Mouse (Mus musculus) erythroblast, embryonic 14.5 days (primary cell): Measurements from ENCODE around the gene Actn4. TPM values are rescaled to one million over a fixed set of nuclear protein-coding genes. Genes with fewer than 3 reads are reported as not detected.

Source experiments
- H3K27me3 ChIP-seq: 2 replicates; pipeline ENCODE4 v1.6.1; 2012; ENCODE audit warnings: inconsistent platforms; ENCODE audit not compliant: control insufficient read depth
- H3K36me3 ChIP-seq: 2 replicates; pipeline ENCODE4 v1.6.1; 2012; ENCODE audit warnings: mild to moderate bottlenecking, inconsistent platforms; ENCODE audit not compliant: control insufficient read depth
- H3K4me1 ChIP-seq: 2 replicates; pipeline ENCODE4 v1.6.1; 2012; ENCODE audit warnings: inconsistent platforms; ENCODE audit not compliant: control insufficient read depth
- H3K4me3 ChIP-seq: replicated peaks from 2 replicates; pipeline ENCODE3; 2012; ENCODE audit warnings: moderate library complexity, mild to moderate bottlenecking, inconsistent platforms
- H3K9me3 ChIP-seq: 2 replicates; pipeline ENCODE4 v1.6.1; 2012; ENCODE audit warnings: low read length, inconsistent platforms, mixed read lengths; ENCODE audit not compliant: control insufficient read depth
- GATA1 ChIP-seq: IDR thresholded peaks from 2 replicates; pipeline ENCODE4 v1.6.1; 2012; ENCODE audit warnings: low read length, inconsistent platforms, mixed read lengths
- TAL1 ChIP-seq: IDR thresholded peaks from 3 replicates; pipeline ENCODE4 v1.6.1; 2012; ENCODE audit warnings: low read length, inconsistent platforms, mixed read lengths
- polyA plus RNA-seq: library from polyadenylated mRNA; stranded (reverse); fragments of >175 nt; gene quantifications from 2 replicates; pipeline ENCODE4 v1.2.3, GENCODE M21; 2012

The Actn4 gene
- polyA plus RNA-seq, 1 experiment, result 86.9 TPM

GRCm38 (mm10) chr7:28921722-28922465 lies 40.2 kb downstream of the Actn4 start:
- Histone ChIP-seq H3K4me1 (peaks cover 61% of the 10 kb centered on the region), H3K27me3 (no peaks in the 10 kb centered on the region), H3K36me3 (peaks cover 97% of the 10 kb centered on the region), H3K9me3 (no peaks in the 10 kb centered on the region), H3K4me3 (no peak overlapping the region)
- TF ChIP-seq GATA1 (no peak), TAL1 (no peak)

GRCm38 (mm10) chr7:28921178-28921577 lies 41.0 kb downstream of the Actn4 start:
- TF ChIP-seq GATA1 (no peak), TAL1 (no peak)
- no peak overlapping the region for H3K4me3 ChIP-seq
- no peaks in the 10 kb centered on the region for H3K27me3 ChIP-seq
- peaks cover 98% of the 10 kb centered on the region for H3K36me3 ChIP-seq
- H3K9me3 ChIP-seq, result no peaks in the 10 kb centered on the region
- H3K4me1 ChIP-seq, result peaks cover 59% of the 10 kb centered on the region

- H3K27me3 ChIP-seq, result no peaks in the 10 kb centered on the region
- peaks cover 47% of the 10 kb centered on the region for H3K4me1 ChIP-seq
- no peak overlapping the region for H3K4me3 ChIP-seq
- peaks cover 99% of the 10 kb centered on the region for H3K36me3 ChIP-seq
- no peaks in the 10 kb centered on the region for H3K9me3 ChIP-seq
- TF ChIP-seq TAL1, result no peak
- no peak for TF ChIP-seq GATA1
Measured at GRCm38 (mm10) chr7:28919815-28920214, 42.3 kb downstream of the Actn4 start.

GRCm38 (mm10) chr7:28918540-28918939 lies 43.6 kb downstream of the Actn4 start:
- no peak overlapping the region for H3K4me3 ChIP-seq
- TF ChIP-seq TAL1 (no peak), GATA1 (no peak)
- peaks cover 99% of the 10 kb centered on the region for H3K36me3 ChIP-seq
- peaks cover 37% of the 10 kb centered on the region for H3K4me1 ChIP-seq
- H3K27me3 ChIP-seq, result no peaks in the 10 kb centered on the region
- no peaks in the 10 kb centered on the region for H3K9me3 ChIP-seq

GRCm38 (mm10) chr7:28917503-28918426 lies 44.4 kb downstream of the Actn4 start:
- TF ChIP-seq GATA1, result no peak
- no peak for TF ChIP-seq TAL1
- Histone ChIP-seq H3K9me3 (no peaks in the 10 kb centered on the region), H3K4me3 (no peak overlapping the region), H3K27me3 (no peaks in the 10 kb centered on the region), H3K36me3 (peaks cover 100% of the 10 kb centered on the region), H3K4me1 (peaks cover 32% of the 10 kb centered on the region)

- H3K4me1 ChIP-seq, result peaks cover 21% of the 10 kb centered on the region
- H3K4me3 ChIP-seq, result no peak overlapping the region
- H3K27me3 ChIP-seq, result no peaks in the 10 kb centered on the region
- H3K36me3 ChIP-seq, result peaks cover 100% of the 10 kb centered on the region
- no peak for TF ChIP-seq TAL1
- TF ChIP-seq GATA1, result no peak
- no peaks in the 10 kb centered on the region for H3K9me3 ChIP-seq
Measured at GRCm38 (mm10) chr7:28916491-28916890, 45.6 kb downstream of the Actn4 start.

GRCm38 (mm10) chr7:28913171-28913570 lies 49.0 kb downstream of the Actn4 start:
- H3K9me3 ChIP-seq, result no peaks in the 10 kb centered on the region
- peaks cover 100% of the 10 kb centered on the region for H3K36me3 ChIP-seq
- no peak overlapping the region for H3K4me3 ChIP-seq
- no peak for TF ChIP-seq TAL1
- no peak for TF ChIP-seq GATA1
- peaks cover 2% of the 10 kb centered on the region; the same call in 1 of the 2 replicates for H3K4me1 ChIP-seq
- H3K27me3 ChIP-seq, result no peaks in the 10 kb centered on the region

GRCm38 (mm10) chr7:28911632-28912031 lies 50.5 kb downstream of the Actn4 start:
- no peaks in the 10 kb centered on the region for H3K27me3 ChIP-seq
- no peaks in the 10 kb centered on the region for H3K9me3 ChIP-seq
- TF ChIP-seq GATA1 (no peak), TAL1 (no peak)
- no peaks in the 10 kb centered on the region for H3K4me1 ChIP-seq
- H3K4me3 ChIP-seq, result no peak overlapping the region
- H3K36me3 ChIP-seq, result peaks cover 100% of the 10 kb centered on the region

GRCm38 (mm10) chr7:28907195-28907594 lies 54.9 kb downstream of the Actn4 start:
- no peaks in the 10 kb centered on the region for H3K4me1 ChIP-seq
- H3K9me3 ChIP-seq, result no peaks in the 10 kb centered on the region
- no peak overlapping the region for H3K4me3 ChIP-seq
- H3K36me3 ChIP-seq, result peaks cover 100% of the 10 kb centered on the region
- no peaks in the 10 kb centered on the region for H3K27me3 ChIP-seq
- TF ChIP-seq TAL1, result no peak
- no peak for TF ChIP-seq GATA1
